In genomic region chr2:154693186-154693940, GRCm38 (mm10) we compare ENCODE assay signal across 13 mouse cellular contexts. TPM values are rescaled to one million over a fixed set of nuclear protein-coding genes. Genes with fewer than 3 reads are reported as not detected.
DNase-seq lines count a peak whose midpoint lies in the region; ATAC-seq lines count a peak whose summit lies in the region.
"Had no signal": no experiment of that assay in that cellular context is flagged by ENCODE, and none has a peak within 500 bp of the region (broad histone marks: within the 10 kb centered on the region; RNA-seq: fewer than 3 reads in every experiment).

No protein-coding gene starts in this region.

- H3K4me2 ChIP-seq in forebrain, embryonic 15.5 days (replicated peaks) = no peak overlapping the region
- no peak overlapping the region for H3K4me2 ChIP-seq in forebrain, embryonic 13.5 days
- H3K4me2 ChIP-seq in kidney, embryonic 15.5 days = no peak overlapping the region
- H3K4me2 ChIP-seq in limb, embryonic 15.5 days = no peak overlapping the region
- H3K4me2 ChIP-seq: hindbrain, embryonic 13.5 days; midbrain, embryonic 11.5 days had no signal

- no peaks in the 10 kb centered on the region for H3K4me1 ChIP-seq in forebrain, embryonic 15.5 days
- H3K4me1 ChIP-seq in forebrain, embryonic 13.5 days = no peaks in the 10 kb centered on the region
- no peaks in the 10 kb centered on the region for H3K4me1 ChIP-seq in kidney, embryonic 15.5 days
- H3K4me1 ChIP-seq in brown adipose tissue, adult 24 weeks (ENCODE audit: control insufficient read depth, insufficient read depth, insufficient read length, low read length) = no peaks in the 10 kb centered on the region
- 0 out of 2 replicates have a peak, but pooled peaks cover 5% of the 10 kb centered on the region for H3K4me1 ChIP-seq in limb, embryonic 15.5 days

- ATAC-seq in forebrain, embryonic 15.5 days (replicated peaks) = peak; percentile 57; the same call in 1 of the 2 replicates
- no peak; the same call in 1 of the 2 replicates for ATAC-seq in forebrain, embryonic 13.5 days
- ATAC-seq in kidney, embryonic 15.5 days (replicated peaks; ENCODE audit: low FRiP score) = 0 out of 2 replicates have a peak, but pooled peaks have one; percentile 33
- peak; percentile 31; the same call in 1 of the 2 replicates for ATAC-seq in limb, embryonic 15.5 days (ENCODE audit: insufficient number of reproducible peaks, low FRiP score, low TSS enrichment, low read depth)

- no peak overlapping the region for H3K9ac ChIP-seq in forebrain, embryonic 15.5 days (replicated peaks)
- no peak overlapping the region for H3K9ac ChIP-seq in forebrain, embryonic 13.5 days
- no peak overlapping the region for H3K9ac ChIP-seq in kidney, embryonic 15.5 days
- H3K9ac ChIP-seq in limb, embryonic 15.5 days = no peak overlapping the region
- H3K9ac ChIP-seq: hindbrain, embryonic 13.5 days had no signal

- peak overlapping the region; percentile 36; the same call in 1 of the 2 replicates for H3K27ac ChIP-seq in forebrain, embryonic 15.5 days (replicated peaks)
- no peak overlapping the region; the same call in 1 of the 2 replicates for H3K27ac ChIP-seq in forebrain, embryonic 13.5 days
- no peak overlapping the region for H3K27ac ChIP-seq in kidney, embryonic 15.5 days
- peak overlapping the region; percentile 28; the same call in 1 of the 2 replicates for H3K27ac ChIP-seq in brown adipose tissue, adult 24 weeks (replicated peaks; ENCODE audit: low read depth, low read length)
- 0 out of 2 replicates have a peak overlapping the region, but pooled peaks have one; percentile 33 for H3K27ac ChIP-seq in limb, embryonic 15.5 days
- H3K27ac ChIP-seq: hindbrain, embryonic 13.5 days had no signal

- H3K27me3 ChIP-seq in forebrain, embryonic 15.5 days = no peaks in the 10 kb centered on the region
- no peaks in the 10 kb centered on the region for H3K27me3 ChIP-seq in forebrain, embryonic 13.5 days
- H3K27me3 ChIP-seq in kidney, embryonic 15.5 days = no peaks in the 10 kb centered on the region
- no peaks in the 10 kb centered on the region for H3K27me3 ChIP-seq in limb, embryonic 15.5 days
- H3K27me3 ChIP-seq: hindbrain, embryonic 13.5 days had no signal

- peaks cover 35% of the 10 kb centered on the region; the same call in 1 of the 2 replicates for H3K36me3 ChIP-seq in forebrain, embryonic 15.5 days
- H3K36me3 ChIP-seq in forebrain, embryonic 13.5 days (ENCODE audit: poor library complexity, severe bottlenecking) = peaks cover 73% of the 10 kb centered on the region
- peaks cover 68% of the 10 kb centered on the region for H3K36me3 ChIP-seq in kidney, embryonic 15.5 days
- H3K36me3 ChIP-seq in limb, embryonic 15.5 days = peaks cover 64% of the 10 kb centered on the region

- H3K4me3 ChIP-seq in forebrain, embryonic 15.5 days = no peak overlapping the region
- no peak overlapping the region for H3K4me3 ChIP-seq in forebrain, embryonic 13.5 days
- no peak overlapping the region for H3K4me3 ChIP-seq in kidney, embryonic 15.5 days (replicated peaks)
- H3K4me3 ChIP-seq in brown adipose tissue, adult 24 weeks (ENCODE audit: insufficient read depth, low read depth, low read length) = no peak overlapping the region
- no peak overlapping the region for H3K4me3 ChIP-seq in limb, embryonic 15.5 days
- H3K4me3 ChIP-seq: hindbrain, embryonic 13.5 days had no signal

- H3K9me3 ChIP-seq in forebrain, embryonic 15.5 days = no peaks in the 10 kb centered on the region
- H3K9me3 ChIP-seq in forebrain, embryonic 13.5 days (replicated peaks) = no peaks in the 10 kb centered on the region
- H3K9me3 ChIP-seq in kidney, embryonic 15.5 days (replicated peaks) = no peaks in the 10 kb centered on the region
- H3K9me3 ChIP-seq in limb, embryonic 15.5 days = no peaks in the 10 kb centered on the region
- H3K9me3 ChIP-seq: hindbrain, embryonic 13.5 days had no signal

- WGBS in forebrain, embryonic 15.5 days = 62% methylated on average over 11 of the region's 11 CpGs
- 75% methylated on average over 11 of the region's 11 CpGs for WGBS in forebrain, embryonic 13.5 days
- 71% methylated on average over 11 of the region's 11 CpGs for WGBS in kidney, embryonic 15.5 days
- WGBS in limb, embryonic 15.5 days = 67% methylated on average over 11 of the region's 11 CpGs

- DNase-seq in kidney, postnatal 36 days = no peak
- no peak for DNase-seq in layer of hippocampus, adult 11-12 months (ENCODE audit: low spot score)
- no peak for DNase-seq in c-Kit-positive CD71-positive TER-119-positive erythroid progenitor cells, embryonic 14.5 days (ENCODE audit: low spot score)
- DNase-seq: cerebellum, postnatal 25 days; layer of hippocampus, postnatal 36 days; liver had no signal

RNA-seq across cellular contexts. Expression of gene Chmp4b, which starts 41.9 kb away (rescaled TPM):
- 23.9 and 25.0 TPM in 2 replicates for polyA plus RNA-seq in forebrain, embryonic 15.5 days (2015; fragmentation: Nextera tagmentation; extraction: Ambion mirVana)
- polyA plus RNA-seq in forebrain, embryonic 13.5 days (2015; fragmentation: Nextera tagmentation; extraction: Ambion mirVana) = 22.4 and 24.9 TPM in 2 replicates
- 24.6 and 24.8 TPM in 2 replicates for polyA plus RNA-seq in kidney, embryonic 15.5 days (2015; fragmentation: Nextera tagmentation; extraction: Ambion mirVana)
- 108 TPM in 2 replicates for polyA plus RNA-seq in brown adipose tissue, adult 24 weeks (2012; ENCODE audit: insufficient read depth, insufficient read length, missing spikeins)
- polyA plus RNA-seq in limb, embryonic 15.5 days (2015; fragmentation: Nextera tagmentation; extraction: Ambion mirVana) = 31.6 and 36.9 TPM in 2 replicates

Comparison
In these comparisons a context has a peak if more than half of its experiments do, and no peak if none do; other contexts are left out.
1. H3K27ac ChIP-seq: peak in forebrain, embryonic 15.5 days (single experiment), brown adipose tissue, adult 24 weeks (single experiment) and limb, embryonic 15.5 days (single experiment); none in forebrain, embryonic 13.5 days (single experiment) and kidney, embryonic 15.5 days (single experiment).